Mouse (Mus musculus): ENCODE data around the gene D2hgdh. TPM values are rescaled to one million over a fixed set of nuclear protein-coding genes. Genes with fewer than 3 reads are reported as not detected.
"Not testable (repeated sequence)": the region's sequence is repeated elsewhere in the genome, so short reads cannot be mapped to it uniquely, and the experiment has no call there.

Gene D2hgdh
- polyA plus RNA-seq, 1 experiment from 2014 or later, result 10.2 TPM

DNA sequence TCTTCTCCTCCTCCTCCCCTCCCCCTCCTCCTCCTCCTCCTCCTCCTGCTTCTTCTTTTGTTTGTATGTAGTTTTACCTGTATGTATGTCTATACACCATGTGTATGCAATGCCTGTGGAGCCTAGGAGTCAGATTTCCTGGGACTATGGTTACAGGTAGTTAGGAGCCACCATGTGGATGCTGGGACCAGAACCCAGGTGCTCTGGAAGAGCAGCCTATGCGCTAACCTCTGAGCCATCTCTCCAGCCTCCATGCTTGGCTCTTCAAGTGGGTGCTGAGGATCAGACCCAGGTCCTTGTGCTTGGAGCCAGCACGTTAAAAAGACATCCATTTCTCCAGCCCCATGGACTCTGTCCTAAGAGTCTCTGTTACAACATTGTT, 11.8 kb downstream of the D2hgdh start:
- ATAC-seq (ENCODE audit: low FRiP score) (no peak), DNase-seq (ENCODE audit: low spot score, missing footprints) (no peak)
- H3K4me1 ChIP-seq (ENCODE audit: control insufficient read depth, insufficient read depth, low read length), result no peaks in the 10 kb centered on the region
- H3K27me3 ChIP-seq (ENCODE audit: control insufficient read depth, insufficient read depth, low read length), result no peaks in the 10 kb centered on the region
- WGBS, result 92% methylated on average over 2 of the region's 2 CpGs
- no peak overlapping the region for H3K27ac ChIP-seq (ENCODE audit: low read depth, low read length)
- H3K9me3 ChIP-seq (ENCODE audit: control insufficient read depth, low read length), result no peaks in the 10 kb centered on the region
- H3K9ac ChIP-seq (ENCODE audit: low read length), result no peak overlapping the region
- no peak overlapping the region for H3K4me2 ChIP-seq
- H3K4me3 ChIP-seq (ENCODE audit: low read depth, low read length), result no peak overlapping the region
- no peaks in the 10 kb centered on the region for H3K36me3 ChIP-seq (ENCODE audit: control insufficient read depth, insufficient read depth, low read length)

GRCm38 (mm10) chr1:93837335-93837734, 12.6 kb downstream of the D2hgdh start:
- Histone ChIP-seq H3K27me3 (ENCODE audit: control insufficient read depth, insufficient read depth, low read length) (no peaks in the 10 kb centered on the region), H3K4me2 (no peak overlapping the region), H3K27ac (ENCODE audit: low read depth, low read length) (no peak overlapping the region), H3K4me3 (ENCODE audit: low read depth, low read length) (no peak overlapping the region), H3K9me3 (ENCODE audit: control insufficient read depth, low read length) (no peaks in the 10 kb centered on the region), H3K4me1 (ENCODE audit: control insufficient read depth, insufficient read depth, low read length) (no peaks in the 10 kb centered on the region), H3K9ac (ENCODE audit: low read length) (no peak overlapping the region), H3K36me3 (ENCODE audit: control insufficient read depth, insufficient read depth, low read length) (no peaks in the 10 kb centered on the region)
- DNase-seq (ENCODE audit: low spot score, missing footprints) (no peak), ATAC-seq (ENCODE audit: low FRiP score) (no peak)
- WGBS, result 94% methylated on average over 6 of the region's 8 CpGs

DNA sequence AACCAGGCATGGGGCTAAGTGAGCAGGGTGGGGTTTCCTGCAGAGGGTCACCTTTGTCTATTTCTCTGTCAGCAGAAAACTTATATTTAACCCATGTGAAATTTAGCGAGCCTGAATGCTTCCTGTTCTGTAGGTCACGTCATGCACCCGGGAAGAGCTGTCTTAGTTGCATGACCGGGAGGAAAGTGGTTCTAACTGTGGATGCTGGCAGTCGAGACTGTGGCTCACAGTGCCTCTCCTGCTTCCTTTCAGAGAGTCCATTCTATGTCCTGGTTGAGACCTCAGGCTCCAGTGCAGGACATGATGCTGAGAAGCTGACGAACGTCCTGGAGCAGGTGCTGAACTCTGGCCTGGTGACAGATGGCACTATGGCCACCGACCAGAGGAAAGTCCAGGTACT, 13.9 kb downstream of the D2hgdh start:
- not testable (repeated sequence) for H3K4me1 ChIP-seq (ENCODE audit: control insufficient read depth, insufficient read depth, low read length); H3K27me3 ChIP-seq (ENCODE audit: control insufficient read depth, insufficient read depth, low read length); DNase-seq (ENCODE audit: low spot score, missing footprints); ATAC-seq (ENCODE audit: low FRiP score); H3K36me3 ChIP-seq (ENCODE audit: control insufficient read depth, insufficient read depth, low read length); H3K9me3 ChIP-seq (ENCODE audit: control insufficient read depth, low read length); H3K27ac ChIP-seq (ENCODE audit: low read depth, low read length); H3K4me2 ChIP-seq; H3K4me3 ChIP-seq (ENCODE audit: low read depth, low read length); H3K9ac ChIP-seq (ENCODE audit: low read length)
- WGBS, result 86% methylated on average over 8 of the region's 8 CpGs

GRCm38 (mm10) chr1:93845766-93846366, 21.2 kb downstream of the D2hgdh start:
- H3K9ac ChIP-seq (ENCODE audit: low read length); DNase-seq (ENCODE audit: low spot score, missing footprints); H3K27me3 ChIP-seq (ENCODE audit: control insufficient read depth, insufficient read depth, low read length); H3K4me1 ChIP-seq (ENCODE audit: control insufficient read depth, insufficient read depth, low read length); H3K9me3 ChIP-seq (ENCODE audit: control insufficient read depth, low read length); H3K27ac ChIP-seq (ENCODE audit: low read depth, low read length); H3K36me3 ChIP-seq (ENCODE audit: control insufficient read depth, insufficient read depth, low read length); H3K4me2 ChIP-seq; H3K4me3 ChIP-seq (ENCODE audit: low read depth, low read length): not testable (repeated sequence)
- peak; percentile 55; the same call in 1 of the 2 replicates for ATAC-seq (ENCODE audit: low FRiP score)
- WGBS, result 70% methylated on average over 1 of the region's 3 CpGs

GRCm38 (mm10) chr1:93855790-93856189, 31.1 kb downstream of the D2hgdh start:
- 77% methylated on average over 4 of the region's 4 CpGs for WGBS

GRCm38 (mm10) chr1:93857370-93857769, 32.7 kb downstream of the D2hgdh start:
- no peak overlapping the region for H3K27ac ChIP-seq (ENCODE audit: low read depth, low read length)
- ATAC-seq (ENCODE audit: low FRiP score) (no peak), DNase-seq (ENCODE audit: low spot score, missing footprints) (no peak)
- H3K36me3 ChIP-seq (ENCODE audit: control insufficient read depth, insufficient read depth, low read length), result no peaks in the 10 kb centered on the region
- 82% methylated on average over 6 of the region's 6 CpGs for WGBS
- no peak overlapping the region for H3K4me3 ChIP-seq (ENCODE audit: low read depth, low read length)
- no peaks in the 10 kb centered on the region for H3K9me3 ChIP-seq (ENCODE audit: control insufficient read depth, low read length)
- H3K9ac ChIP-seq (ENCODE audit: low read length), result no peak overlapping the region
- H3K4me1 ChIP-seq (ENCODE audit: control insufficient read depth, insufficient read depth, low read length), result no peaks in the 10 kb centered on the region
- H3K27me3 ChIP-seq (ENCODE audit: control insufficient read depth, insufficient read depth, low read length), result no peaks in the 10 kb centered on the region
- H3K4me2 ChIP-seq, result no peak overlapping the region

More at GRCm38 (mm10) chr1:93855790-93856189, 31.1 kb downstream of the D2hgdh start:
- H3K27me3 ChIP-seq (ENCODE audit: control insufficient read depth, insufficient read depth, low read length); H3K4me2 ChIP-seq; H3K36me3 ChIP-seq (ENCODE audit: control insufficient read depth, insufficient read depth, low read length); H3K4me1 ChIP-seq (ENCODE audit: control insufficient read depth, insufficient read depth, low read length); H3K9ac ChIP-seq (ENCODE audit: low read length); H3K27ac ChIP-seq (ENCODE audit: low read depth, low read length); ATAC-seq (ENCODE audit: low FRiP score); H3K4me3 ChIP-seq (ENCODE audit: low read depth, low read length); DNase-seq (ENCODE audit: low spot score, missing footprints); H3K9me3 ChIP-seq (ENCODE audit: control insufficient read depth, low read length): not testable (repeated sequence)

- Histone ChIP-seq H3K4me3 (ENCODE audit: low read depth, low read length) (no peak overlapping the region), H3K27ac (ENCODE audit: low read depth, low read length) (no peak overlapping the region), H3K36me3 (ENCODE audit: control insufficient read depth, insufficient read depth, low read length) (no peaks in the 10 kb centered on the region), H3K9me3 (ENCODE audit: control insufficient read depth, low read length) (no peaks in the 10 kb centered on the region), H3K9ac (ENCODE audit: low read length) (no peak overlapping the region), H3K4me2 (no peak overlapping the region), H3K4me1 (ENCODE audit: control insufficient read depth, insufficient read depth, low read length) (no peaks in the 10 kb centered on the region), H3K27me3 (ENCODE audit: control insufficient read depth, insufficient read depth, low read length) (no peaks in the 10 kb centered on the region)
- ATAC-seq (ENCODE audit: low FRiP score) (no peak), DNase-seq (ENCODE audit: low spot score, missing footprints) (no peak)
- 89% methylated on average over 3 of the region's 3 CpGs for WGBS
Observed at GRCm38 (mm10) chr1:93857991-93858390, 33.3 kb downstream of the D2hgdh start.

- DNase-seq (ENCODE audit: low spot score, missing footprints) (no peak), ATAC-seq (ENCODE audit: low FRiP score) (no peak)
- H3K4me3 ChIP-seq (ENCODE audit: low read depth, low read length), result no peak overlapping the region
- no peaks in the 10 kb centered on the region for H3K36me3 ChIP-seq (ENCODE audit: control insufficient read depth, insufficient read depth, low read length)
- no peaks in the 10 kb centered on the region for H3K27me3 ChIP-seq (ENCODE audit: control insufficient read depth, insufficient read depth, low read length)
- no peak overlapping the region for H3K4me2 ChIP-seq
- no peaks in the 10 kb centered on the region for H3K4me1 ChIP-seq (ENCODE audit: control insufficient read depth, insufficient read depth, low read length)
- no peak overlapping the region for H3K27ac ChIP-seq (ENCODE audit: low read depth, low read length)
- H3K9ac ChIP-seq (ENCODE audit: low read length), result no peak overlapping the region
- no peaks in the 10 kb centered on the region for H3K9me3 ChIP-seq (ENCODE audit: control insufficient read depth, low read length)
Observed at GRCm38 (mm10) chr1:93859619-93860018, 34.9 kb downstream of the D2hgdh start.

GRCm38 (mm10) chr1:93861048-93861447, 36.3 kb downstream of the D2hgdh start, which contains the start of gene Gal3st2:
TSS of gene Gal3st2 (plus strand) at chr1:93861306.
- H3K9me3 ChIP-seq (ENCODE audit: control insufficient read depth, low read length); H3K4me1 ChIP-seq (ENCODE audit: control insufficient read depth, insufficient read depth, low read length); ATAC-seq (ENCODE audit: low FRiP score); H3K36me3 ChIP-seq (ENCODE audit: control insufficient read depth, insufficient read depth, low read length); H3K27me3 ChIP-seq (ENCODE audit: control insufficient read depth, insufficient read depth, low read length); H3K27ac ChIP-seq (ENCODE audit: low read depth, low read length); H3K4me3 ChIP-seq (ENCODE audit: low read depth, low read length); H3K9ac ChIP-seq (ENCODE audit: low read length); H3K4me2 ChIP-seq; DNase-seq (ENCODE audit: low spot score, missing footprints): not testable (repeated sequence)
- WGBS, result 81% methylated on average over 2 of the region's 2 CpGs

All from midbrain, embryonic 11.5 days (tissue).